Mouse (Mus musculus) E14TG2a.4 (cell line): ENCODE results near the gene Klhl9.

ENCODE experiments used
- CTCF ChIP-seq: conservative IDR thresholded peaks from 2 replicates; pipeline ENCODE4 v1.5.1; 2014; ENCODE audit warnings: low read length
- NANOG ChIP-seq: IDR thresholded peaks from 2 replicates; pipeline ENCODE4 v1.6.1; 2014; ENCODE audit warnings: borderline replicate concordance, low read length, mixed read lengths
- POU5F1 ChIP-seq: IDR thresholded peaks from 2 replicates; pipeline ENCODE4 v1.6.1; 2014; ENCODE audit warnings: low read length, borderline replicate concordance

GRCm38 (mm10) chr4:88705924-88706323, 16.3 kb downstream of the Klhl9 start:
- TF ChIP-seq CTCF (no peak), NANOG (no peak), POU5F1 (no peak)
